Mouse (Mus musculus) liver, adult 2 months (tissue): ENCODE measurements around the gene C2cd5.

Source experiments
- CTCF ChIP-seq: fragments of 200-500 bp; IDR thresholded peaks from 2 replicates; pipeline ENCODE4 v1.5.1; 2011; ENCODE audit warnings: low read depth, low read length, control low read depth
- POLR2A ChIP-seq: fragments of 200-500 bp; IDR thresholded peaks from 2 replicates; pipeline ENCODE4 v1.6.1; 2011; ENCODE audit warnings: low read length, control low read depth; ENCODE audit not compliant: insufficient read depth; ENCODE audit errors: extremely low read depth

DNA sequence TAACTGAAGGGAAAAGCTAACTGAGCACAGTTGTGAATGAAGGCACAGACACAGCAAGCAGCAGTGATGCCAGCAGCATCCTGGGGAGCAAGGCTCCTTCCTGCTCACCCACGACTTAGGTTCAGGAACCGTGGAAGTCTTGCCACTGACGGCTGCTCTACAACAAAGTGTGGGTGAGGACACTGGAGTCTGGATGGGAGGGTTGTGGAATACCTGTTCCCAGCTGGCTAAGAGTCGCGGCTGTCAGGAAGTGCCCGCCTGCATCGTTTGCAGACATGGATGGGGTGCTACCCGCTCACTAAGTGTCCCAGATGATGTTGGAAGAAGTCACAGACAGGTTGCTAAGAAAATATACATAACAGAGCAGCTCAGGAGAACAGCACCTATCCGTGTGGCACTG lies 109.4 kb downstream of the C2cd5 start:
- TF ChIP-seq CTCF (no peak), POLR2A (no peak)
